Mouse (Mus musculus): ENCODE results near the gene Ascl2.

Gene Ascl2

GRCm38 (mm10) chr7:143002679-143003078 is 33.6 kb upstream of the Ascl2 start:
- DNase-seq (ENCODE audit: low read depth, low spot score): peak; percentile 48

- peak; percentile 40 for DNase-seq (ENCODE audit: low read depth, low spot score)
Observed at GRCm38 (mm10) chr7:142997403-142998150, 28.5 kb upstream of the Ascl2 start.

GRCm38 (mm10) chr7:142996998-142997397 is 27.9 kb upstream of the Ascl2 start:
- DNase-seq (ENCODE audit: low read depth, low spot score): peak; percentile 39

- peak; percentile 64 for DNase-seq (ENCODE audit: low read depth, low spot score)
Observed at GRCm38 (mm10) chr7:142995630-142996338, 26.7 kb upstream of the Ascl2 start.

- DNase-seq (ENCODE audit: low read depth, low spot score): no peak
Observed at GRCm38 (mm10) chr7:142995004-142995403, 25.9 kb upstream of the Ascl2 start.

- DNase-seq (ENCODE audit: low read depth, low spot score): no peak
Observed at GRCm38 (mm10) chr7:142987718-142988117, 18.7 kb upstream of the Ascl2 start.

GRCm38 (mm10) chr7:142985146-142985545 is 16.1 kb upstream of the Ascl2 start:
- no peak for DNase-seq (ENCODE audit: low read depth, low spot score)

- no peak for DNase-seq (ENCODE audit: low read depth, low spot score)
Observed at GRCm38 (mm10) chr7:142981908-142982307, 12.8 kb upstream of the Ascl2 start.

GRCm38 (mm10) chr7:142967884-142968808 is 918 bp downstream of the Ascl2 start:
- DNase-seq (ENCODE audit: low read depth, low spot score): no peak

GRCm38 (mm10) chr7:142967414-142967883 is 1.6 kb downstream of the Ascl2 start:
- DNase-seq (ENCODE audit: low read depth, low spot score): no peak

- DNase-seq (ENCODE audit: low read depth, low spot score): no peak
Observed at GRCm38 (mm10) chr7:142959752-142960151, 9.3 kb downstream of the Ascl2 start.

- no peak for DNase-seq (ENCODE audit: low read depth, low spot score)
Observed at GRCm38 (mm10) chr7:142958817-142959216, 10.2 kb downstream of the Ascl2 start.

GRCm38 (mm10) chr7:142956018-142956417 is 13.0 kb downstream of the Ascl2 start:
- DNase-seq (ENCODE audit: low read depth, low spot score): no peak

GRCm38 (mm10) chr7:142949568-142949967 is 19.5 kb downstream of the Ascl2 start:
- no peak for DNase-seq (ENCODE audit: low read depth, low spot score)

GRCm38 (mm10) chr7:142937631-142938030 is 31.4 kb downstream of the Ascl2 start:
- DNase-seq (ENCODE audit: low read depth, low spot score): no peak

- no peak for DNase-seq (ENCODE audit: low read depth, low spot score)
Observed at GRCm38 (mm10) chr7:142935708-142936107, 33.4 kb downstream of the Ascl2 start.

- no peak for DNase-seq (ENCODE audit: low read depth, low spot score)
Observed at GRCm38 (mm10) chr7:142932469-142932868, 36.6 kb downstream of the Ascl2 start.

GRCm38 (mm10) chr7:142931028-142931427 is 38.0 kb downstream of the Ascl2 start, which contains the start of gene Th:
Gene Th, minus strand, starts transcription at chr7:142931128.
- DNase-seq (ENCODE audit: low read depth, low spot score): no peak

GRCm38 (mm10) chr7:142929516-142929915 is 39.5 kb downstream of the Ascl2 start:
- no peak for DNase-seq (ENCODE audit: low read depth, low spot score)

- no peak for DNase-seq (ENCODE audit: low read depth, low spot score)
Observed at GRCm38 (mm10) chr7:142927293-142927692, 41.8 kb downstream of the Ascl2 start.

Data from c-Kit-negative CD71-positive TER-119-positive erythroid progenitor cells, embryonic 14.5 days (primary cell).